Mouse (Mus musculus) neural tube, embryonic 11.5 days (tissue): ENCODE measurements around the gene Lgsn. TPM values are rescaled to one million over a fixed set of nuclear protein-coding genes. Genes with fewer than 3 reads are reported as not detected.

ENCODE experiments used
- polyA plus RNA-seq: library from polyadenylated mRNA; unstranded; fragments of >200 nt; fragmentation: Nextera tagmentation; extraction: Ambion mirVana; gene quantifications from 2 replicates; pipeline ENCODE4 v1.2.1, GENCODE M21; 2014

The Lgsn gene
- polyA plus RNA-seq, 1 experiment from 2014 or later = not detected

Other genes with a start within 250 kb of the Lgsn start
- not detected in 2 replicates for gene AC153137.1, start 198.4 kb upstream of the Lgsn start, polyA plus RNA-seq
- gene 4931428L18Rik, start 46.3 kb downstream of the Lgsn start, polyA plus RNA-seq = not detected in 2 replicates
- gene Pih1d3, start 46.4 kb downstream of the Lgsn start, polyA plus RNA-seq = not detected in 2 replicates